Mouse (Mus musculus) limb, embryonic 10.5 days (tissue): ENCODE data around the gene Zfp626. TPM values are rescaled to one million over a fixed set of nuclear protein-coding genes. Genes with fewer than 3 reads are reported as not detected.
"Not testable (repeated sequence)": the region's sequence is repeated elsewhere in the genome, so short reads cannot be mapped to it uniquely, and the experiment has no call there.

Experiments used
- DNase-seq: peaks from one replicate; pipeline ENCODE4 v3.0.0-alpha.2; 2017; ENCODE audit warnings: low spot score
- H3K27ac ChIP-seq: fragments of 300-500 bp; sonication (generic); 2 replicates; pipeline ENCODE4 v1.5.1; 2016; ENCODE audit warnings: mild to moderate bottlenecking
- H3K27me3 ChIP-seq: fragments of 300-500 bp; sonication (generic); 2 replicates; pipeline ENCODE4 v1.6.1; 2016; ENCODE audit warnings: low read depth, mild to moderate bottlenecking; ENCODE audit not compliant: poor library complexity, severe bottlenecking
- H3K36me3 ChIP-seq: fragments of 300-500 bp; sonication (generic); 2 replicates; pipeline ENCODE4 v1.6.1; 2016; ENCODE audit warnings: mild to moderate bottlenecking, moderate library complexity
- H3K4me1 ChIP-seq: fragments of 300-500 bp; sonication (generic); 2 replicates; pipeline ENCODE4 v1.6.1; 2016
- H3K4me3 ChIP-seq: fragments of 300-500 bp; sonication (generic); 2 replicates; pipeline ENCODE4 v1.5.1; 2016; ENCODE audit warnings: mild to moderate bottlenecking, moderate library complexity
- H3K9me3 ChIP-seq: fragments of 300-500 bp; sonication (generic); replicated peaks from 2 replicates; pipeline ENCODE4 v1.6.1; 2016; ENCODE audit warnings: mild to moderate bottlenecking
- WGBS: fragments of 180-500 bp; shearing (Covaris S2); methylation state at CpG from one replicate; pipeline ENCODE4 v1.1.7; 2016; 5-methylcytosine and 5-hydroxymethylcytosine counted together
- polyA plus RNA-seq: library from polyadenylated mRNA; unstranded; fragments of >200 nt; fragmentation: Nextera tagmentation; extraction: Ambion mirVana; gene quantifications from 2 replicates; pipeline ENCODE4 v1.2.1, GENCODE M21; 2016

Gene Zfp626
- polyA plus RNA-seq = 1.7 and 1.9 TPM in 2 replicates

- H3K9me3 ChIP-seq, H3K27me3 ChIP-seq, H3K4me3 ChIP-seq, H3K4me1 ChIP-seq, H3K27ac ChIP-seq, DNase-seq: not testable (repeated sequence)
- WGBS = 85% methylated on average over 3 of the region's 3 CpGs
- H3K36me3 ChIP-seq = peaks cover 50% of the 10 kb centered on the region
Measured at GRCm38 (mm10) chr7:27806896-27807295, at the start of gene Zfp626. Zfp626 (plus strand) TSS chr7:27807196.

GRCm38 (mm10) chr7:27765176-27765886 is 41.7 kb upstream of the Zfp626 start:
- Histone ChIP-seq H3K27ac (0 out of 2 replicates have a peak overlapping the region, but pooled peaks have one; percentile 25), H3K36me3 (no peaks in the 10 kb centered on the region), H3K27me3 (no peaks in the 10 kb centered on the region), H3K4me3 (peak overlapping the region; percentile 42), H3K4me1 (peaks cover 3% of the 10 kb centered on the region; the same call in 1 of the 2 replicates), H3K9me3 (no peaks in the 10 kb centered on the region)
- peak; percentile 47 for DNase-seq
- 10% methylated on average over 17 of the region's 17 CpGs for WGBS

GRCm38 (mm10) chr7:27789306-27789705 is 17.7 kb upstream of the Zfp626 start:
- H3K9me3 ChIP-seq = peaks cover 7% of the 10 kb centered on the region; the same call in 1 of the 2 replicates
- H3K27ac ChIP-seq = no peak overlapping the region
- H3K4me3 ChIP-seq = no peak overlapping the region
- no peaks in the 10 kb centered on the region for H3K4me1 ChIP-seq
- no peak for DNase-seq
- no peaks in the 10 kb centered on the region for H3K36me3 ChIP-seq
- 84% methylated on average over 5 of the region's 5 CpGs for WGBS
- no peaks in the 10 kb centered on the region for H3K27me3 ChIP-seq

DNA sequence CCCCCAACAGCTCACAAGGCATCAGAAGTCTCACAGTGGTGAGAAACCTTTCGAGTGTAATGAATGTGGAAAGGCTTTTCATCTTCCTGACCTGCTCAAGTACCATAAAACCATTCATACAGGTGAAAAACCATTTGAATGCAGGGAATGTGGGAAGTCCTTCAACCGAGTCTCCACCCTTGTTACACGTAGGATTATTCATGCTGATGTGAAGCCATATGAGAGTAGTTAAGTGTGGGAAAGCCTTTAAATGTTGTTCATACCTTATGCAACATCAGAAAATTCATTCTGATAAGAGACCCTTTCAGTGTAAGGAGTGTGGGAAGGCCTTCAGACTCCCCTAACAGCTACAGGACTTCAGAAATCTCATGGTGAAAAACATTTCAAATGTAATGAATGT is 13.1 kb upstream of the Zfp626 start:
- not testable (repeated sequence) for H3K27ac ChIP-seq, H3K4me1 ChIP-seq, DNase-seq, H3K4me3 ChIP-seq, H3K9me3 ChIP-seq, H3K27me3 ChIP-seq, H3K36me3 ChIP-seq
- WGBS = 59% methylated on average over 3 of the region's 3 CpGs

- H3K9me3 ChIP-seq = no peaks in the 10 kb centered on the region
- no peaks in the 10 kb centered on the region for H3K27me3 ChIP-seq
- no peak overlapping the region for H3K4me3 ChIP-seq
- no peak overlapping the region for H3K27ac ChIP-seq
- DNase-seq = no peak
- peaks cover 11% of the 10 kb centered on the region for H3K4me1 ChIP-seq
- no peaks in the 10 kb centered on the region for H3K36me3 ChIP-seq
Measured at GRCm38 (mm10) chr7:27794566-27794965, 12.4 kb upstream of the Zfp626 start.

DNA sequence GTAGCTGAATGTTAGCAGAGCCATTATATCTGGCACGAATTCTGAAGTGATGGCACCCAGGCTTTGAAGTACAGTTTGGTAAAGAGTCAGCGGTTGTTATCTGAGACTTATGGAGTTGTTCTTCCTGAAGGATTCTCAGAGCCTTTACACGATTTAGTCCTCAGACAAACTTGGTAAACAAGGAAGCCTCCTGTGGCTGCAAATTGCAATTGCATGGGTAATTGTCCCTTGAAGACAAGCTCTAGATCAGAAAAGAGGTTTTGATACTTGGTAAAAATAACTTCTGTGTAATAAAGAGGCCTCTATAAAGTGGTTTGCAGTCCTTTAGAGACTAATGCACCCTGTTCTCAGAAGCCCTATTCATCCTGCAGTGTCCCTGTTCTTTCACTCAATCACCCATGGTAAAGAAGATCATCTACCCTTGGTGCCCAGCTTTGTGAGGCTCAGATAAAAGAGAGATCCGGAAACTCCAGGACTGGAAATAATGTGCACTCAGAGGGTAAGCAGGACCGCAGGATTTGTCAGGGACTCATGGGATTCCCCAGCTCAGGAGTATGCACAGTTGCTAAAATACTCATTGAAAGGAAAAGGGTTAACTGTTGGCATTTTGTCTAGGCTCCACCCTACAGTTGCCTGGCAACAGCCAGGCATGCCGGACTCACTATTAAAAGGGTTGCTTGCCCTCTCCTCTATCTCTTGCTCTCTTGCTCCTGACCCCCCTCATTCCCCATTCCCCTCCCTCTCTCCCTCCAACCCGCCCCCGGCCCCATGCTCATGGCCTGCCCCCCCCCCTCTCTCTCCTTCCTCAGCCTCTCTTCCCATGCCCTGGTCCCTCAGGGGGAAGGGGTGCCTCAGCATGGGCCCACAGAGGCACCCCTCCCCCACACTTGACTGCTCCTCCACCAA is 8.8 kb upstream of the Zfp626 start:
- Histone ChIP-seq H3K9me3 (no peaks in the 10 kb centered on the region), H3K4me1 (peaks cover 11% of the 10 kb centered on the region), H3K27me3 (no peaks in the 10 kb centered on the region), H3K4me3 (peak overlapping the region; percentile 35; the same call in 1 of the 2 replicates), H3K27ac (peak overlapping the region; percentile 68), H3K36me3 (no peaks in the 10 kb centered on the region)
- peak; percentile 32 for DNase-seq
- WGBS = 40% methylated on average over 8 of the region's 8 CpGs

DNA sequence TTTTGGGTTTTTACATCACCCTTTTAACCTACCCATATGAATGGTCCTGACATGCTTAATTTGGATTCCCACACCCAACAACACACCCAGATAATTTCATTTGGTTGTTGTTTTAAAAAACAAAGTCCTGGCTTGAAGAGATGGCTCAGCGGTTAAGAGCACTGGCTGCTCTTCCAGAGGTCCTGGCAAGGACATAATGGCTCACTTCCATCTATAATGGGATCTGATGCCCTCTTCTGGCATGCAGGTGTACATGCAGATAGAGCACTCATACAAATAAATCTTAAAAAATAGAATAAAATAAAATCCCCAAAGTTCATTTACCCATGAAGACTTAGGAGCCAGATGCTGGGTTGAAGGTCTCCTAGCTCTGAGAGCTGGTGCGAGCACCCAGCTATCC is 5.9 kb upstream of the Zfp626 start:
- H3K27ac ChIP-seq = no peak overlapping the region

GRCm38 (mm10) chr7:27802986-27803385 is 4.0 kb upstream of the Zfp626 start:
- Histone ChIP-seq H3K9me3 (no peaks in the 10 kb centered on the region), H3K4me3 (no peak overlapping the region), H3K36me3 (peaks cover 13% of the 10 kb centered on the region), H3K4me1 (peaks cover 13% of the 10 kb centered on the region), H3K27me3 (no peaks in the 10 kb centered on the region), H3K27ac (no peak overlapping the region)
- 72% methylated on average over 5 of the region's 5 CpGs for WGBS
- no peak for DNase-seq

More for the DNA sequence above, 5.9 kb upstream of the Zfp626 start:
- Histone ChIP-seq H3K4me3 (no peak overlapping the region), H3K4me1 (peaks cover 13% of the 10 kb centered on the region), H3K9me3 (no peaks in the 10 kb centered on the region), H3K27me3 (no peaks in the 10 kb centered on the region), H3K36me3 (no peaks in the 10 kb centered on the region)
- no peak for DNase-seq
- 67% methylated on average over 2 of the region's 2 CpGs for WGBS

- H3K4me1 ChIP-seq = peaks cover 3% of the 10 kb centered on the region
- WGBS = under 1% methylated on average over 25 of the region's 25 CpGs
- H3K36me3 ChIP-seq = peaks cover 27% of the 10 kb centered on the region
- H3K27me3 ChIP-seq = no peaks in the 10 kb centered on the region
- peak overlapping the region; percentile 75 for H3K27ac ChIP-seq
- H3K9me3 ChIP-seq = no peaks in the 10 kb centered on the region
- peak; percentile 87 for DNase-seq
- H3K4me3 ChIP-seq = peak overlapping the region; percentile 76
Measured at GRCm38 (mm10) chr7:27804297-27805030, 2.5 kb upstream of the Zfp626 start.

- 88% methylated on average over 7 of the region's 7 CpGs for WGBS
- H3K9me3 ChIP-seq, H3K27me3 ChIP-seq, H3K4me1 ChIP-seq, DNase-seq, H3K27ac ChIP-seq, H3K4me3 ChIP-seq: not testable (repeated sequence)
- H3K36me3 ChIP-seq = peaks cover 54% of the 10 kb centered on the region
Measured at GRCm38 (mm10) chr7:27807305-27807704, 309 bp downstream of the Zfp626 start.

- Histone ChIP-seq H3K4me1 (no peaks in the 10 kb centered on the region), H3K27ac (no peak overlapping the region), H3K4me3 (no peak overlapping the region), H3K36me3 (peaks cover 58% of the 10 kb centered on the region), H3K27me3 (no peaks in the 10 kb centered on the region), H3K9me3 (no peaks in the 10 kb centered on the region)
- no peak for DNase-seq
- 96% methylated on average over 7 of the region's 7 CpGs for WGBS
Measured at GRCm38 (mm10) chr7:27818526-27819110, 11.6 kb downstream of the Zfp626 start.

DNA sequence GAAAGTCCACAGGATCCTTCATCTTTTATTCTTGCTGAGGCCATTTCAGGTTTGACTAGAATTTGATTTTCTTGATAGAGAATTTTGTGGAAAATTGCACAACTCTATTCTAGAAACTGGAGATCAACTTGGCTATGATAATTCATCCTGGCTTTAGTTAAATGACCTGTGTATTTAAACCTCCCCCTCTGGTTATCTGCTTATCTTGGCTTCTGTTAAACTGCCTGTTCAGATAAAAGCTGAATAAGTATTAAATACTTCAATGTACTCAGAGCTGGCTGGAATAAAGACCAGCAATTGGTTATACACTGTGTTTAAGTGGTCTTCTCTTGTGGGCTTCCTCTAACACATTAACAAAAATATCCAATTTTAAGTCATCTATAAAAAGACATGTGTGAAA is 15.6 kb downstream of the Zfp626 start:
- DNase-seq = no peak
- Histone ChIP-seq H3K4me3 (no peak overlapping the region), H3K9me3 (0 out of 2 replicates have a peak, but pooled peaks cover 2% of the 10 kb centered on the region), H3K4me1 (no peaks in the 10 kb centered on the region), H3K36me3 (peaks cover 32% of the 10 kb centered on the region), H3K27ac (no peak overlapping the region), H3K27me3 (no peaks in the 10 kb centered on the region)
